ENCODE assay signal across 23 mouse cellular contexts in genomic region chr10:68320986-68321385, GRCm38 (mm10). TPM values are rescaled to one million over a fixed set of nuclear protein-coding genes. Genes with fewer than 3 reads are reported as not detected.
DNase-seq lines count a peak whose midpoint lies in the region; TF ChIP-seq lines count a peak whose summit lies in the region.
"Had no signal": no experiment of that assay in that cellular context is flagged by ENCODE, and none has a peak within 500 bp of the region (broad histone marks: within the 10 kb centered on the region; RNA-seq: fewer than 3 reads in every experiment).

No protein-coding gene starts in this region.

- no peaks in the 10 kb centered on the region for H3K27me3 ChIP-seq in testis, adult 2 months (ENCODE audit: control insufficient read depth, insufficient read depth, low read length)
- H3K27me3 ChIP-seq in ES-Bruce4 (ENCODE audit: control insufficient read depth, insufficient read depth, low read length, poor library complexity, severe bottlenecking) = no peaks in the 10 kb centered on the region
- no peaks in the 10 kb centered on the region for H3K27me3 ChIP-seq in thymus, adult 2 months (ENCODE audit: control insufficient read depth, insufficient read depth, low read length)
- H3K27me3 ChIP-seq: CH12.LX; embryonic facial prominence, embryonic 12.5 days; forebrain, embryonic 13.5 days; forebrain, embryonic 15.5 days; Patski had no signal

- H3K9ac ChIP-seq in ES-Bruce4 (ENCODE audit: low read depth, poor library complexity, severe bottlenecking) = no peak overlapping the region
- H3K9ac ChIP-seq: embryonic facial prominence, embryonic 12.5 days; forebrain, embryonic 13.5 days; forebrain, embryonic 15.5 days; forebrain, postnatal 0 days had no signal

- DNase-seq in testis, postnatal 10 days (ENCODE audit: low spot score) = no peak
- peak; percentile 33 for DNase-seq in R1 (ENCODE audit: low read depth, low spot score)
- DNase-seq in thymus, adult 2 months = no peak
- no peak for DNase-seq in kidney, adult 8-10 months
- DNase-seq in lung, postnatal 10 days = no peak
- DNase-seq: adrenal gland, adult 2 months; adrenal gland, postnatal 10 days; adrenal gland, postnatal 25 days; cerebellum, adult 11 months; cerebellum, adult 18-20 months; cerebellum, adult 8-10 months; cerebellum, adult 9-11 months; cerebellum, postnatal 14 days; cerebellum, postnatal 36 days; forebrain, postnatal 0 days had no signal

- H3K4me1 ChIP-seq in testis, adult 2 months (ENCODE audit: control insufficient read depth, insufficient read depth, low read length) = peaks cover 2% of the 10 kb centered on the region; the same call in 1 of the 2 replicates
- no peaks in the 10 kb centered on the region for H3K4me1 ChIP-seq in ES-Bruce4 (ENCODE audit: control insufficient read depth, insufficient read depth, low read length)
- H3K4me1 ChIP-seq in thymus, adult 2 months (replicated peaks; ENCODE audit: control insufficient read depth, insufficient read depth, low read length) = no peaks in the 10 kb centered on the region
- H3K4me1 ChIP-seq: forebrain, embryonic 13.5 days; forebrain, embryonic 15.5 days had no signal

- H3K4me3 ChIP-seq in testis, adult 2 months (ENCODE audit: control insufficient read depth, low read depth, low read length) = peak overlapping the region; percentile 76
- no peak overlapping the region for H3K4me3 ChIP-seq in ES-Bruce4 (ENCODE audit: low read depth, low read length)
- no peak overlapping the region for H3K4me3 ChIP-seq in thymus, adult 2 months (ENCODE audit: control insufficient read depth, insufficient read depth, low read length)
- H3K4me3 ChIP-seq: embryonic facial prominence, embryonic 10.5 days; embryonic facial prominence, embryonic 12.5 days; forebrain, embryonic 13.5 days; forebrain, embryonic 15.5 days had no signal

- no peaks in the 10 kb centered on the region; the same call in 1 of the 2 replicates for H3K36me3 ChIP-seq in testis, adult 2 months (ENCODE audit: control insufficient read depth, insufficient read depth, low read length)
- H3K36me3 ChIP-seq in ES-Bruce4 (ENCODE audit: control insufficient read depth, insufficient read depth, low read length, poor library complexity, severe bottlenecking) = no peaks in the 10 kb centered on the region
- H3K36me3 ChIP-seq in thymus, adult 2 months (ENCODE audit: control insufficient read depth, insufficient read depth, low read length) = no peaks in the 10 kb centered on the region
- H3K36me3 ChIP-seq: embryonic facial prominence, embryonic 10.5 days; embryonic facial prominence, embryonic 12.5 days; forebrain, embryonic 15.5 days had no signal

- no peak for TF ChIP-seq CTCF in testis, adult 2 months (IDR thresholded peaks at IDR 0.05; ENCODE audit: control insufficient read depth, insufficient read depth, insufficient replicate concordance, low read depth, low read length)
- TF ChIP-seq CTCF in ES-Bruce4 (IDR thresholded peaks at IDR 0.05; ENCODE audit: low read depth, low read length) = no peak
- no peak for TF ChIP-seq CTCF in thymus, adult 2 months (IDR thresholded peaks at IDR 0.05; ENCODE audit: borderline replicate concordance, control insufficient read depth, extremely low read depth, insufficient read depth, low read length, poor library complexity)

- no peak; the same call in 1 of the 2 replicates for TF ChIP-seq POLR2A in testis, adult 2 months (IDR thresholded peaks at IDR 0.05; ENCODE audit: control insufficient read depth, low read depth, low read length)
- TF ChIP-seq POLR2A in ES-Bruce4 (IDR thresholded peaks at IDR 0.05; ENCODE audit: insufficient read depth, low read length) = no peak
- no peak for TF ChIP-seq POLR2A in thymus, adult 2 months (IDR thresholded peaks at IDR 0.05; ENCODE audit: control insufficient read depth, extremely low read depth, insufficient read depth, low read length, poor library complexity)

- H3K9me3 ChIP-seq in ES-Bruce4 (replicated peaks; ENCODE audit: control insufficient read depth, insufficient read depth, low read length, poor library complexity, severe bottlenecking) = no peaks in the 10 kb centered on the region
- H3K9me3 ChIP-seq: embryonic facial prominence, embryonic 10.5 days; embryonic facial prominence, embryonic 12.5 days; forebrain, embryonic 13.5 days; forebrain, embryonic 15.5 days had no signal

- WGBS in thymus, adult 2 months = 91% methylated on average over 4 of the region's 4 CpGs

- peak; percentile 64; the same call in 1 of the 2 replicates for TF ChIP-seq EP300 in ES-Bruce4 (IDR thresholded peaks at IDR 0.05; ENCODE audit: insufficient read depth, low read depth, low read length)

- peak overlapping the region; percentile 3; the same call in 1 of the 2 replicates for H3K27ac ChIP-seq in testis, adult 2 months (ENCODE audit: control insufficient read depth, insufficient read depth, low read depth, low read length)
- H3K27ac ChIP-seq in ES-Bruce4 (ENCODE audit: insufficient read depth, low read length) = no peak overlapping the region
- no peak overlapping the region for H3K27ac ChIP-seq in thymus, adult 2 months (ENCODE audit: control insufficient read depth, insufficient read depth, low read length)
- H3K27ac ChIP-seq: embryonic facial prominence, embryonic 10.5 days; embryonic facial prominence, embryonic 12.5 days; forebrain, embryonic 13.5 days; forebrain, embryonic 15.5 days had no signal

RNA-seq across cellular contexts. Expression of gene Arid5b, which starts 42.4 kb away (rescaled TPM):
- polyA plus RNA-seq in testis, adult 2 months (2012; rRNA removed) = 4.9 and 5.1 TPM in 2 replicates
- 47.9 and 48.3 TPM in 2 replicates for polyA plus RNA-seq in ES-Bruce4 (2011; ENCODE audit: insufficient read depth, insufficient read length, low read depth, missing spikeins)
- 4.0 and 4.6 TPM in 2 replicates for polyA plus RNA-seq in thymus, adult 2 months (2012; rRNA removed)
